Mouse (Mus musculus): ENCODE data around the gene Fam172a.

The Fam172a gene

DNA sequence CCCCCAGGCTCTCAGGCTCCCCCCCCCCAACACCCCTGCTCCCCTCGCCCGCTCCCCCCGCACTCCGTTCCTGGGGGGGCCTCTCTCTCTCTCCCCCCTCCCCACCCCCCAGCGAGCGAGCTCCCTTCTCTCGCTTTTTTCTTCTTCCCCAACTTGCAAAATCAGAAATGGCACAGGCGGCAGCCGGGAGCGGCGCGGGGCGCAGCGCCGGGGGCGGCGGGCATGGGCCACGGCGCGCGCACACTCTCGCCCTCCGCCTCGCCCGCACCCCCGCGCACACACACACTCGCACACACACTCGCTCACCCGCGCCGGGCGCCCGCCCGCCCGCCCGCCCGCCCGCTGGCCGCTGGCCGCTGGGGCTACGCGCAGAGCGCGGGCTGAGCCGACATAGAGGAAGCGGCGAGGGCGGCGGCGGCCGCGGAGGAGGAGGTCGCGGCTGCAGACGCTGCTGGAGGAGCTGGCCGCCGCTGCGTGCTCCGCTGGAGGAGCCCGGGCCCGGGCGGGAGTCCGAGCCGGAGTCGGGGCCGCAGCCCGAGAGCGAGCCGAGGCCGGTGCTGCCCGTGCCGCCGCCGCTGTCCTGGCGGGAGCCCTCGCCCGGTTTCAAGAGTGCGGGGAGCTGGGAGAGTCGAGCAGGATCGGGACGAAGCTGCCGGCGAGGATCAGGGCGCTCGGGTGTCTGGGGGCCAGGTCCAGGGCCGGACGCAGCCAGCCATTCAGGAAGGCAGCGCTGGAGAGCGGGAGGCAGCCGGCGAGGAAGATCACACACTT, 497.2 kb downstream of the Fam172a start:
- no peak for DNase-seq (ENCODE audit: low spot score in 2 of 2)

DNA sequence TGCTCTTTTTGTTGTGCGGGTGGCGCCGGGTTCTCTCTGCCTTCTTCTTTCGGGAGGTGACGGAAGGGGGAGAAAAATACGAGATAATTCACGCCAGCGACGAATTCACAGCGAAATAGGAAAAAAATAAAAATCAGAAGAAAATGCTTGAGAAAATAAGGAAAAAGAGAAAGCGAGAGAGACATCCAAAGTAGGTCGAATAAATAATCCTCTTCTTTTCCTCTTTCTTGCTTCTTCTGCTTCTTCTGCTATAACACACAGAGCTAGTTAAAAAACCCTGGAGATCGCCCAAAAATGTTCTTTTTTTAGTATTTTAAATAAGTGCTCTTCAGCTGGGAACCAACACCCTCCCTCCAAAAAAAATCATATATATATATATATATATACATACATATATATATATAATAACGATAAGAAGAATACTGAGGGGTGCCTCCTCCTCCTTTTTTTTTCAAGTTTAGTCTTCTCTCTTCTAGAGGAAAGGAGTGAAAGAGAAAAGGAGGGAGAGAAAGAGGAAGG, 497.9 kb downstream of the Fam172a start, which contains the start of gene Nr2f1:
Nr2f1 (minus strand) TSS at position 116 of the 519 bp plus-strand sequence.
- DNase-seq (ENCODE audit: low spot score in 2 of 2) = no peak

DNA sequence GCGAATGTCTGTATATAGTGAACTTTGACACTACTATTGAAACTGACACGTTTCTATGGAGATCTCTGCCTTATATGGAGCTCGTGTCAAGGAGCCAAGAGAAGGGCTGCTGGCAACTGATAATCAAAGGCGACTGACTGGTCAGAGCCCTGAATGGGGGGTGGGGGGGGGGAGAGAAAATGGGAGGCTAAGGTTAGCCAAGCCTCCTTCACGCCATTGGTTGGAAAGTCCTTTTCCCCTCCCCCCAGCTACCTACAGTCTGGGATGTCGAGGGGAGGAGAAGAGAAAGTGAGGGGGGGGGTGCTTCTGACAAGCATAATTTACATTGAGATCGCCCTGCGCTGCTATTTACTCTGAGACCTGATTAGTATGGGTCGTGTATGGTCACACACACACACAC, 498.6 kb downstream of the Fam172a start:
- DNase-seq (ENCODE audit: low spot score in 2 of 2) = no peak

DNA sequence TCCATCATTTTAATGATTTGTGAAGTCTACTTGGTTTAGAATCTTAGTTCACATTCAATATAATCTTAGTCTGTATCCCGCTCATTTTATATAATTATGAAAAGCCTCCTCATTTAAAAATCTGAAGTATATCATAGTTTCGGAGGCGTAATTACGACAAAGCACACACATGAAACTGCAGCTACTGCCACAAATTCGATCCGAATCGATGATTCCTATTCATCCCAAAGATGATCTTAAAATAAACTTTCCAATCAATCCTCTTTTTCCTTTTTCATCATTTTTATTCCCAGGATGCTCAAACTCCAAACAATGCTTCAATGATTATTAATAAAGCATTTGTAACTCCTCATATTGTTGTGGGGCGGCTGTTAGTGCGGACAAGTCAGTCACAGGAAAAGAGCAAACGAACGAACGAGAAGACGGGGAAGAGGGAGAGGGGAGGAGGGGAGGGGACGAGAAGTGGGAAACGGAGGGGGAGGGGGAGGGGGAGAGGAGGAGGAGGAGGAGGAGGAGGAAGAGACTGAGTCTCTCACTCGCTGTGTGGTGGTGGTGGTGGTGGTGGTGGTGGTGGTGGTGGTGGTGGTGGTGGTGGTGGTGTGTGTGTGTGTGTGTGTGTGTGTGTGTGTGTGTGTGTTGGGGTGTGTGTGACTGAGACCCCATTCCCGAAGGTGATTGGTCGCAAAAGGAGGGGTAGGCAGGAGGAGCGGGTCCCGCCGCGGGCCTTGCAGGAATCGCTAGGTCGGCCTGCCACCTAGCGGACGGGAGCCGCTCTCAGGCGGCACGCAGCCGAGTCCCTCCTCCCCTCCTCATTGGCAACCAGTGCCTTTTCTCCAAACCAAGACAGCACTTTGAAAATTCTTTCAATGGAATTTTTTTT, 499.4 kb downstream of the Fam172a start:
- DNase-seq (ENCODE audit: low spot score in 2 of 2) = peak in 1 of 2 experiments; percentile 26

DNA sequence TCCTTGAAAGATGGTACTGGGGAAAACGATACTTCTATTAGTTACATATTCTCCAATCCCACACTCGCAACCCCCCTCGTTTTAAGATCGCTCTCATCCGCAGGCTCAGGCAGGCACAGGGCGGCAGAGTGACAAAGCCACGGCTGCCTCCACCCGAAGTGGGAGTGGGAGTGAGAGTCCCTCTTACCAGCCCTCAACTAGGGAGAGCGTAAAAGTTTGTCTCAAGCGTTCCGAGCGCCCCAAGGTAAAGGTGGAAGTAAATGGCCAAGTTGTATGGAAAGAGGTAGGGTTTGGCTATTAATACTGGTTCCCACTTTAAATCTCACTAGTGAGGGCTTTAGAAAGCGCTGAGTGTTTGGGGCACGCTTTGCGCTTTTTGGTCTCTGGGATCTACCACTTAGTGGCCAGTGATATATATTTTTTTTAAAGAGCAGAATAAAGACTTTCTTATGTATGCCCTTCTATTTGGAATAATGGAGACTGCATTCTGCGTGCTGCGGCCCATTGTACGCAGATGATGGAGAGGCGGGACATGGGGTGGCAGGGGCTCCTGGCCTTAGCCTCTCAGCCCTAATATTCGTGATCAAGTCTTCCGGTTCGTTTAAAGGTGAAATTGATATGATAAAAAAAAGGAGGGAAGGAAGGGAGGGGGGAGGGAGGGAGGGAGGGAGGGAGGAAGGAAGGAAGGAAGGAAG, 500.2 kb downstream of the Fam172a start:
- DNase-seq (ENCODE audit: low spot score in 2 of 2) = no peak

- DNase-seq (ENCODE audit: low spot score in 2 of 2) = no peak
Observed at GRCm38 (mm10) chr13:78202574-78203347, 500.9 kb downstream of the Fam172a start.

- DNase-seq (ENCODE audit: low spot score in 2 of 2) = no peak
Observed at GRCm38 (mm10) chr13:78203348-78204061, 501.7 kb downstream of the Fam172a start.

DNA sequence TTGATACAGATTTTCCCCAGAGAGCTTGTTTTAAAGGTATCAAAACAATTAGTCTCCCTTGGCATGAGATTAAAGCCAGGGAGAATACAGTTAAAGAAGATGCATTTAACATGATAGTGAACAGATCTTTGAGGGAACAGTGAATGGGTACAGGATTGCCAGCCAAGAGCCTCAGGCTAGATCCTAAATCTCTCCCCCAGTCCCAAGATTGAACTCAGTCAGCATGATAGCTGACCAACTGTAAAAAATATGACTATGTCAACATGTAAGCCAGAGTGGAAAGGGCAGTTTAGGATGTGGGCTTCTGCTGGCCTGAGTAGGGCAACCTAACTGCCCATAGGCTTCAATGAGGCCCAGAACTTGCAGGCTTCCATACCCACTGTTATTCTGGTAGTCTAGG, 503.6 kb downstream of the Fam172a start:
- no peak for DNase-seq (ENCODE audit: low spot score in 2 of 2)

DNA sequence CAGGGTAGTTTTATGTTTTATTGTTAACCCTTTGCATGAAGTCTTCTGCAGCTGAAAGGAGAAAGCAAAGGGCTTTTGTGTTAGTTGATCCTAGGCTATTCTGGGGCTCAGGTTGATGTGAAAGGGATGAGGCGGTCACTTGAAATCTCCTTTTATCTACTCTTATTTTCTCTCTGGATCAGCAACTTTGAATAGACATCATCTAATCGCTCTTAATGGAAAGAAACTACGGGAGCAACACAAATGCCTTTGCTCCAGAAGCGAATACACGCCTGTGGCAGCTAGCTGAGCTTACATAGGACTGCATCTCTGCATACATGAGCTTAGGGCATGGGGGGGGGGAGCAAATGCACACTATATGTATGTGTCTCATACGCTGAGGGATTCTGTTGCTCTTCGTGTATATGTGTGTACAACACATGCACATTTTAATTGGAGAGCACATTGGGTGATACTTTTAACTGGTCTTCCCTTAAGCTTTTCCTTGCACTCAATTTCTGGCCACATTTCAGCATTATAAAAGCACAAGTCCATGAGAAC, 505.1 kb downstream of the Fam172a start:
- DNase-seq (ENCODE audit: low spot score in 2 of 2) = no peak

- no peak for DNase-seq (ENCODE audit: low spot score in 2 of 2)
Observed at GRCm38 (mm10) chr13:78207796-78208645, 506.2 kb downstream of the Fam172a start.

- no peak for DNase-seq (ENCODE audit: low spot score in 2 of 2)
Observed at GRCm38 (mm10) chr13:78208689-78209410, 507.0 kb downstream of the Fam172a start.

GRCm38 (mm10) chr13:78209611-78210028, 507.8 kb downstream of the Fam172a start:
- DNase-seq (ENCODE audit: low spot score in 2 of 2) = no peak

DNA sequence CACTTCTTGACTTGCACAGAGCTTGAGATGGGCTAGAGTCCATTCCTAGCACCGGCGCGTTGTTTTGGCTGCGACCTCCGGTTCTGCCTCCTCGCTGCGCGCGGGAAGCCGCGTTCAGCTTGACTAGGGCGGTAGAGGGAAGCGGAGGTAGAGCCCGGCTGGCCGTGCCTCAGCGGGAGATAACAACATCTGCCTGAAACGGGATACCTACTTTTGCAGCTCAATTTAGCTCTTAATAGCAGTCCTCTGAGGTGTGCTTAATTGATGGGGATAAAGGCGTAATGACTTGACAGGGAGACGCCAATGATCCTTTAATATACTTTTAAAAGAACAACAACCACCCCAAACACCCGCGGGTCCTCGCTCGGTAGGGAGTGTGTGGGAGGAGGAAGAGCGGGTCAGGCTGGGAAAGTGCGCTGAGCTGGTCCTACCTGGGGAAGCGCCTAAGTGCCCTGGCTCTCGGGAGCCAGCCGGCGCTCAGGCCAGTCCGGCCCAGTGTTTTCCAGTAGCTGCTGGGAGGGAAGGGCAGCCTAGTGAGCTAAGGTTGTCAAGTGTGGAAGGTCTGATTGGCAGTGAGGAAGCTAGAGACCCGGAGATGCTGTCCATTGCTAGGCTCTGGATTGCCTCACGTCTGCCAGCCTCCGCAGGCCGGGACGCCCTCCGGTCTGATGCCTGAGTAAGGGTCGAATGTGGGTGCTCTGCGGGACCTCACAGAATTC, 508.4 kb downstream of the Fam172a start:
- no peak for DNase-seq (ENCODE audit: low spot score in 2 of 2)

- DNase-seq (ENCODE audit: low spot score in 2 of 2) = no peak
Observed at GRCm38 (mm10) chr13:78210748-78211089, 508.9 kb downstream of the Fam172a start.

DNA sequence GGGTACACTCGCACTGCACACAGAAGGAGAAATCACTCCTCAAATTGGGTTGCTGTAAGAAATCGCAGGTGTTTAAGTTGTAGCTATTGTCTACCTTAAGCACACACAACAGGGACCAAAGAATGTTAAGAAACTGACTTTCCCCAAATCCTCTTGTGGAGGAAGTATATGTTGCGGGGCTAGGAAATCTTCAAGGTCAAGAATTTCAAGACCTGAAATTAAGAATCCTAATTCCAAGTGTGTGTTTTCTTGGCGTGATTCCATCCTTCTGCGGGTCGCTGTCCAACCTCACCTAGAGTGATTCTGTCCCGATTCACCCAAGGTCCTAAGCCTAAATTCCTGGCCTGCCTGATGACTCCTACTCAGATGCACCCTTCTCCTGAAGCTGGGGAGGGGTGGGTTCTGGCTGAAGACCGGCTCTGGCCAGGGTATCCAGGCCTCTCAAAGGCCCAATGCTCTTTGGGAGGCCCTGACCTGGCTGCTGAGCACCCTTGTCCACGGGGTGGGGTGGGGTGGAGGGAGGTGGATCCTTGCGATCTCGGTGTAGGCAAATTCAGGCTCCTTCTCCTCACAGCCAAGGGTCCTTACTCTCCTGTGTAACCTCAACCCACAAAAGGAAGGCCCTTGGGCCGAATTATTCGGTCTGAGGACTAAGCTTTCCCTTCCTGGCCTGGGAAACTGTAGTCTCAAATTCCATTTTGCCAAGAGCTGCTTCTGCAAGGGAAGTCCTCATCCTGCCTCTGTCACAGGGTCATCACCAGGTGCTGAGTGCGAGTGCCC, 509.6 kb downstream of the Fam172a start:
- DNase-seq (ENCODE audit: low spot score in 2 of 2) = no peak

DNA sequence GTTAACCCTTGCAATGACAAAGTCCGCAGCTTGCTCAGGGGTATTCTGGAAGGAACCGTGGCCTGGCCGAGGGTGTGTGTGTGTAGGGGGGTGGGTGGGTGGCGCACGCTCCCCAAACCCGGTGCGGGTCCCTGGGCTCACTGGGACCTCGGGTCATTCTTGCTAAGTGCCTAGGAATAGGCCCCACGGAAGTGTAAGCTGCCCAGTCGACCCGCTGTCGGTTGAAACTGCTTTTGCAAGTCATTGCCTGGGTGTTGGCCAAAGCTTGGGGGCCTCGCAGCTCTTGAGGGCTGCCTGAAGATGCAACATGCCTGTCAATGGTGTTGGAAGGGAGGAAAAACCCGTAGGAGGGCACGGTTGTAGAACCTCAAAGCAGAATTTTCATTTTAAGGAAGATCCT, 510.3 kb downstream of the Fam172a start:
- no peak for DNase-seq (ENCODE audit: low spot score in 2 of 2)

GRCm38 (mm10) chr13:78213155-78213554, 511.3 kb downstream of the Fam172a start:
- no peak for DNase-seq (ENCODE audit: low spot score in 2 of 2)

Data from spleen, postnatal 14 days (tissue).